Mouse (Mus musculus) kidney, postnatal 0 days (tissue): ENCODE measurements around the gene Fam181b. TPM values are rescaled to one million over a fixed set of nuclear protein-coding genes. Genes with fewer than 3 reads are reported as not detected.

ENCODE experiments used
- ATAC-seq: fragments of 200-750 bp; cut with Nextera tagmentation; replicated peaks from 2 replicates; pipeline ENCODE4 v1.8.0; 2017; ENCODE audit warnings: low read depth, moderate number of reproducible peaks, moderate TSS enrichment, moderate library complexity; ENCODE audit not compliant: low FRiP score
- DNase-seq: peaks from one replicate; pipeline ENCODE4 v3.0.0-alpha.2; 2016; ENCODE audit warnings: low spot score
- H3K27ac ChIP-seq: fragments of 300-500 bp; sonication (generic); 2 replicates; pipeline ENCODE4 v1.5.1; 2014; ENCODE audit warnings: mild to moderate bottlenecking
- H3K27me3 ChIP-seq: fragments of 300-500 bp; sonication (generic); 2 replicates; pipeline ENCODE4 v1.6.1; 2014; ENCODE audit warnings: low read length, mixed read lengths; ENCODE audit not compliant: insufficient read depth
- H3K36me3 ChIP-seq: fragments of 300-500 bp; sonication (generic); 2 replicates; pipeline ENCODE4 v1.6.1; 2014; ENCODE audit warnings: low read length, mixed read lengths; ENCODE audit not compliant: insufficient read depth
- H3K4me1 ChIP-seq: fragments of 300-500 bp; sonication (generic); replicated peaks from 2 replicates; pipeline ENCODE4 v1.6.1; 2014; ENCODE audit warnings: antibody characterized with exemption, low read length, mixed read lengths; ENCODE audit not compliant: insufficient read depth
- H3K4me2 ChIP-seq: fragments of 300-500 bp; sonication (generic); 2 replicates; pipeline ENCODE4 v1.6.1; 2014; ENCODE audit warnings: mild to moderate bottlenecking, low read length, moderate library complexity, mixed read lengths
- H3K4me3 ChIP-seq: fragments of 300-500 bp; sonication (generic); replicated peaks from 2 replicates; pipeline ENCODE4 v1.5.1; 2014; ENCODE audit warnings: low read depth, low read length
- H3K9ac ChIP-seq: fragments of 300-500 bp; sonication (generic); 2 replicates; pipeline ENCODE4 v1.6.1; 2014; ENCODE audit warnings: low read depth, low read length
- H3K9me3 ChIP-seq: fragments of 300-500 bp; sonication (generic); replicated peaks from 2 replicates; pipeline ENCODE4 v1.6.1; 2016; ENCODE audit warnings: low read length, inconsistent platforms, mixed read lengths
- CTCF ChIP-seq: IDR thresholded peaks from 2 replicates; pipeline ENCODE4 v1.5.1; 2016; ENCODE audit warnings: antibody characterized with exemption, low read depth, mild to moderate bottlenecking, moderate library complexity
- WGBS: fragments of 180-500 bp; shearing (Covaris S2); extraction: QIAGEN DNeasy Blood & Tissue Kit; methylation state at CpG from one replicate; pipeline ENCODE4 v1.1.7; 2014; 5-methylcytosine and 5-hydroxymethylcytosine counted together
- polyA plus RNA-seq: library from polyadenylated mRNA; unstranded; fragments of >200 nt; fragmentation: Nextera tagmentation; extraction: Ambion mirVana; gene quantifications from 2 replicates; pipeline ENCODE4 v1.2.1, GENCODE M21; 2015

Fam181b gene
- polyA plus RNA-seq = 2.8 and 3.9 TPM in 2 replicates

DNA sequence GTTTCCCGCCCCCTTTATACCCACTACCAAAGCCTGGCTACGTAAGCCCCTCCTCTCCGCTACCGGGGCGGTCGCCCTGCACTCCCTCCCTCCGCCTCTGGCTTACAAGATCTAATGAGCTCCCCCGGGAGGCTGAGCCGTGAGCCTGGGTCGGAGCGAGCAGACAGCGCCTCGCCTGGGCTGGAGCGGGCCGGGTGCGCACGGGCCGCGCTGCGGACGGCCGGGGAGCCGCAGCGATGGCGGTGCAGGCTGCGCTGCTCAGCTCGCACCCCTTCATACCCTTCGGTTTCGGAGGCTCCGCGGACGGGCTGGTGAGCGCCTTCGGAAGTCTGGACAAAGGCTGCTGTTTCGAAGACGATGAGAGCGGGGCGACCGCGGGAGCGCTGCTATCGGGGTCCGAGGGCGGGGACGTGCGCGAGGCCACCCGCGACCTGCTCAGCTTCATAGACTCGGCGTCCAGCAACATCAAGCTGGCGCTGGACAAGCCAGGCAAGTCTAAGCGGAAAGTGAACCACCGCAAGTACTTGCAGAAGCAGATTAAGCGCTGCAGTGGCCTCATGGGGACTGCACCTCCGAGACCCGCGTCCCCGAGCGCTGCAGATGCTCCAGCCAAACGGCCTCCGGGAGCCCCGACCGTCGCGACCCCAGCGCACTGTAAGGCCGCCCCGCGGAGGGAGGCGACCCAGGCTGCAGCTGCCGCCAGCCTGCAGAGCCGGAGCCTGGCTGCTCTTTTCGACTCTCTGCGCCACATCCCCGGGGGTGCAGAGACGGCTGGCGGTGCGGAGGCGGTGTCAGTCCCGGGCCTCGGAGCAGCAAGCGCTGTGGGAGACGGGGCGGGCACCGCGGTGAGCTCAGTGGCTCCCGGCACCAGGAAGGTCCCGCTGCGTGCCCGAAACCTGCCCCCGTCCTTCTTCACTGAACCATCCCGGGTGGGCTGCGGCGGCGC is at the start of gene Fam181b:
Gene Fam181b (plus strand): TSS at position 81 of the 946 bp plus-strand sequence.
- DNase-seq = peak; percentile 86
- TF ChIP-seq CTCF = peak; percentile 25; the same call in 1 of the 2 replicates
- under 1% methylated on average over 88 of the region's 96 CpGs for WGBS
- no peaks in the 10 kb centered on the region for H3K36me3 ChIP-seq
- H3K4me1 ChIP-seq = peaks cover 4% of the 10 kb centered on the region; the same call in 1 of the 2 replicates
- no peaks in the 10 kb centered on the region for H3K9me3 ChIP-seq
- peaks cover 19% of the 10 kb centered on the region; the same call in 1 of the 2 replicates for H3K27me3 ChIP-seq
- peak within 1 kb of the TSS; percentile 53 for H3K9ac ChIP-seq
- peak within 1 kb of the TSS; percentile 36; the same call in 1 of the 2 replicates for H3K27ac ChIP-seq
- ATAC-seq = peak; percentile 92
- peak within 1 kb of the TSS; percentile 52 for H3K4me3 ChIP-seq
- peak within 1 kb of the TSS; percentile 86 for H3K4me2 ChIP-seq

GRCm38 (mm10) chr7:93037763-93038471 is 41.7 kb upstream of the Fam181b start:
- H3K4me2 ChIP-seq = no peak overlapping the region
- TF ChIP-seq CTCF = no peak
- DNase-seq = no peak
- no peak for ATAC-seq
- H3K27ac ChIP-seq = no peak overlapping the region
- H3K27me3 ChIP-seq = no peaks in the 10 kb centered on the region
- H3K4me1 ChIP-seq = no peaks in the 10 kb centered on the region
- no peak overlapping the region for H3K9ac ChIP-seq
- WGBS = 28% methylated on average over 5 of the region's 5 CpGs
- H3K4me3 ChIP-seq = no peak overlapping the region
- no peaks in the 10 kb centered on the region for H3K9me3 ChIP-seq
- no peaks in the 10 kb centered on the region for H3K36me3 ChIP-seq

DNA sequence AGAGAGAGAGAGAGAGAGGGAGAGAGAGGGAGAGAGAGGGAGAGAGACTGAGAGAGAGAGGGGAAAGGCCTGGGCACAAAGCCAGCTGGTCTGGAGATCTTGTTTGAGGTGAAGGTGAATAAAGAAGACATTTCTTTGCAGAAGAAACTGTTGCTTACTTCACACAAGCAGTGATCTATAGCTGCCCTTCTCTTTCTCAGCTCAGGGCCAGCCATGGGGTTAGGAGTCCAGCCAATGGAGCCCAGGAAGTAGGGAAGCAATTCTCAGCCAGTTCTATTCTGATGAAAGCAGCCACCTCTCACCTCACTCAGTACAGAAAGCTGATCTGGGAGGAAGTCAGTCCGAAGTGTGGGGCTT is 41.2 kb upstream of the Fam181b start:
- no peak overlapping the region for H3K9ac ChIP-seq
- H3K27ac ChIP-seq = no peak overlapping the region
- no peak for TF ChIP-seq CTCF
- H3K4me2 ChIP-seq = no peak overlapping the region
- no peaks in the 10 kb centered on the region for H3K9me3 ChIP-seq
- H3K36me3 ChIP-seq = no peaks in the 10 kb centered on the region
- no peaks in the 10 kb centered on the region for H3K27me3 ChIP-seq
- ATAC-seq (no peak), DNase-seq (peak; percentile 4)
- 5% methylated on average over 1 of the region's 1 CpGs for WGBS
- H3K4me3 ChIP-seq = no peak overlapping the region
- no peaks in the 10 kb centered on the region for H3K4me1 ChIP-seq

DNA sequence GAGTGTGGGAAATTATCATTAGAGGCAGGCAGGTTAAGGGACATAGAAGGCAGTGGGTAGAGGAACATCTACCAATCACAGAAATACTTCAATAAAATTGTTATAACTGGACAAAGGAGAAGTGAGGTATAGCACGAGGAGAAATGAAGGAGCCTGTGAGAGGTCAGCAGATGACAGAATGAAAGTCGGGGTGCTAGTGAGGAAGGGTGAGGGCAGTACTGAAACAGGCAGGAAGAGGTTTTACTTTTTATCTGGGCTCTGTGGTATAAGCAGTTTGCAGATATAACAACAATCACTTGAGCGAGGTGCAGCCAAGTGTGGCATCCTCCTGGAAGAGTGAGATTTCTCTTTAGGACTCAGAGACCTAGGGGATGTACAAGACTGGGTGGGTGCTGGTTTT is 40.1 kb upstream of the Fam181b start:
- Histone ChIP-seq H3K9me3 (no peaks in the 10 kb centered on the region), H3K36me3 (no peaks in the 10 kb centered on the region), H3K4me2 (no peak overlapping the region), H3K4me1 (no peaks in the 10 kb centered on the region), H3K9ac (no peak overlapping the region), H3K27me3 (no peaks in the 10 kb centered on the region), H3K27ac (no peak overlapping the region), H3K4me3 (no peak overlapping the region)
- 64% methylated on average over 3 of the region's 3 CpGs for WGBS
- no peak for TF ChIP-seq CTCF
- no peak for ATAC-seq
- no peak for DNase-seq

- no peak overlapping the region for H3K9ac ChIP-seq
- no peak for DNase-seq
- TF ChIP-seq CTCF = no peak
- H3K4me2 ChIP-seq = no peak overlapping the region
- H3K9me3 ChIP-seq = no peaks in the 10 kb centered on the region
- WGBS = 63% methylated on average over 3 of the region's 3 CpGs
- H3K4me1 ChIP-seq = no peaks in the 10 kb centered on the region
- H3K27me3 ChIP-seq = no peaks in the 10 kb centered on the region
- no peak overlapping the region for H3K4me3 ChIP-seq
- H3K27ac ChIP-seq = no peak overlapping the region
- no peaks in the 10 kb centered on the region for H3K36me3 ChIP-seq
- no peak for ATAC-seq
These were observed 35.3 kb upstream of the Fam181b start for GRCm38 (mm10) chr7:93044359-93044758.

- Histone ChIP-seq H3K4me2 (no peak overlapping the region), H3K9me3 (no peaks in the 10 kb centered on the region), H3K4me1 (no peaks in the 10 kb centered on the region), H3K27ac (no peak overlapping the region), H3K36me3 (no peaks in the 10 kb centered on the region), H3K4me3 (no peak overlapping the region), H3K9ac (no peak overlapping the region), H3K27me3 (no peaks in the 10 kb centered on the region)
- ATAC-seq = no peak
- DNase-seq = no peak
- WGBS = 78% methylated on average over 1 of the region's 1 CpGs
- TF ChIP-seq CTCF = no peak
These were observed 34.9 kb upstream of the Fam181b start for GRCm38 (mm10) chr7:93044788-93045187.
